13 mouse cellular contexts compared by ENCODE assay signal in the genomic region with DNA sequence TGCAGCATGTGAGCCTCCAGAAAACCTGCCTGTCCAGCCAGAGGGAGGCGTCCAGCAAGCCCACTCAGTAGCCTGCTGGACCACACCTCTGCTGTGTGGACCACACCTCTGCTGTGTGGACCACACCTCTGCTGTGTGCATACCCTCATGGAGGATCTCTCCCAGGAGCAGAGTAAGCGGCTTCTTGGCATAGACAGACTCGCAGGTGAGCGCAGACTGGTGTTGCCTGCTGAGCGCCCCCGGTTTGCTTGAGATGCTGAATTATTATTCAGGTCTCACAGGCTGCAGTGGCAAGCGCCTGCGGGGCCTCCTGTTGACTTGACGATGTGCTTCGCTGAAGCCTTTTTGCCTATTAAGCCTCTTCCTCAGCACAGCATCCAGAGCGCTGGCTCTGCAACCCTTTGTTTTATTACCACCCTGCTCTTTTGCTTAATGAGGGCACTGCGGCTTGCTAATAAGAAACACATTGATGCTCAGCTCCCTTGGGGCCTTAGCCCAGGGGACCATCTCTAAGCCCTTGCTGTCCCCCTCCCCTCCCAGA.
DNase-seq lines count a peak whose midpoint lies in the region; ATAC-seq lines count a peak whose summit lies in the region.
"Had no signal": no experiment of that assay in that cellular context is flagged by ENCODE, and none has a peak within 500 bp of the region (broad histone marks: within the 10 kb centered on the region; RNA-seq: fewer than 3 reads in every experiment).

No protein-coding gene starts in this region.

- H3K4me1 ChIP-seq in forebrain, embryonic 15.5 days: peaks cover 10% of the 10 kb centered on the region
- peaks cover 23% of the 10 kb centered on the region for H3K4me1 ChIP-seq in limb, embryonic 13.5 days

- no peak overlapping the region for H3K4me2 ChIP-seq in forebrain, embryonic 15.5 days (replicated peaks)
- H3K4me2 ChIP-seq in limb, embryonic 13.5 days (replicated peaks): peak overlapping the region; percentile 16; the same call in 1 of the 2 replicates
- H3K4me2 ChIP-seq: intestine, embryonic 15.5 days had no signal

- peak; percentile 5 for DNase-seq in left cerebral cortex, postnatal 4 days
- DNase-seq in left cerebral cortex, postnatal 14 days (ENCODE audit: low spot score in 2 of 2): no peak
- peak; percentile 65 for DNase-seq in retina, embryonic 14.5 days (ENCODE audit: low spot score)
- DNase-seq in cerebellum, adult 9-10 months: no peak
- DNase-seq in adrenal gland, postnatal 36 days: no peak
- no peak for DNase-seq in left cerebral cortex, adult 11 months (ENCODE audit: low spot score)
- DNase-seq: heart, adult 2 months; layer of hippocampus, postnatal 36 days; liver, postnatal 0 days had no signal

- no peaks in the 10 kb centered on the region for H3K27me3 ChIP-seq in forebrain, embryonic 15.5 days
- peaks cover 9% of the 10 kb centered on the region; the same call in 1 of the 2 replicates for H3K27me3 ChIP-seq in limb, embryonic 13.5 days
- H3K27me3 ChIP-seq: intestine, embryonic 15.5 days had no signal

- H3K9ac ChIP-seq in forebrain, embryonic 15.5 days (replicated peaks): no peak overlapping the region
- H3K9ac ChIP-seq in limb, embryonic 13.5 days: peak overlapping the region; percentile 39
- H3K9ac ChIP-seq: intestine, embryonic 15.5 days; liver, postnatal 0 days had no signal

- peak overlapping the region; percentile 2; the same call in 1 of the 2 replicates for H3K27ac ChIP-seq in forebrain, embryonic 15.5 days (replicated peaks)
- H3K27ac ChIP-seq in limb, embryonic 13.5 days: no peak overlapping the region
- H3K27ac ChIP-seq: heart, adult 2 months; intestine, embryonic 15.5 days had no signal

- H3K9me3 ChIP-seq in forebrain, embryonic 15.5 days: no peaks in the 10 kb centered on the region
- H3K9me3 ChIP-seq in limb, embryonic 13.5 days: no peaks in the 10 kb centered on the region
- H3K9me3 ChIP-seq: intestine, embryonic 15.5 days had no signal

- 4% methylated on average over 12 of the region's 12 CpGs for WGBS in forebrain, embryonic 15.5 days
- 7% methylated on average over 12 of the region's 12 CpGs for WGBS in limb, embryonic 13.5 days

- intact Hi-C loops in left cerebral cortex, postnatal 4 days (cut with DNase I): no loop called here
- intact Hi-C loops in left cerebral cortex, postnatal 14 days (cut with DNase I): no loop called here

- ATAC-seq in forebrain, embryonic 15.5 days (replicated peaks): peak; percentile 46; the same call in 1 of the 2 replicates
- no peak for ATAC-seq in limb, embryonic 13.5 days (ENCODE audit: low FRiP score, low read depth)
- ATAC-seq: CD4-positive, CD25-positive, alpha-beta regulatory T cell, adult 4 months; intestine, embryonic 15.5 days; liver, postnatal 0 days had no signal

- no peaks in the 10 kb centered on the region for H3K36me3 ChIP-seq in forebrain, embryonic 15.5 days
- no peaks in the 10 kb centered on the region for H3K36me3 ChIP-seq in limb, embryonic 13.5 days
- H3K36me3 ChIP-seq: intestine, embryonic 15.5 days had no signal

- no peak overlapping the region for H3K4me3 ChIP-seq in forebrain, embryonic 15.5 days
- no peak overlapping the region for H3K4me3 ChIP-seq in limb, embryonic 13.5 days
- H3K4me3 ChIP-seq: heart, adult 2 months; intestine, embryonic 15.5 days had no signal

Comparison
In these comparisons a context has a peak if more than half of its experiments do, and no peak if none do; other contexts are left out.
1. DNase-seq: peak in left cerebral cortex, postnatal 4 days (single experiment) and retina, embryonic 14.5 days (single experiment); none in left cerebral cortex, postnatal 14 days (0 of 2), cerebellum, adult 9-10 months (single experiment), adrenal gland, postnatal 36 days (0 of 2) and left cerebral cortex, adult 11 months (single experiment).